Mouse (Mus musculus): ENCODE data around the gene Micall2.

Micall2 gene

GRCm38 (mm10) chr5:139682631-139682977 lies 53.5 kb downstream of the Micall2 start:
- DNase-seq (ENCODE audit: low read depth in 2 of 2, low spot score in 2 of 2), result no peak

- DNase-seq (ENCODE audit: low read depth in 2 of 2, low spot score in 2 of 2), result no peak
These were observed 54.1 kb downstream of the Micall2 start for GRCm38 (mm10) chr5:139681832-139682630.

GRCm38 (mm10) chr5:139675707-139675967 lies 60.5 kb downstream of the Micall2 start:
- DNase-seq (ENCODE audit: low read depth in 2 of 2, low spot score in 2 of 2), result no peak

GRCm38 (mm10) chr5:139674940-139675706 lies 61.0 kb downstream of the Micall2 start:
- no peak for DNase-seq (ENCODE audit: low read depth in 2 of 2, low spot score in 2 of 2)

GRCm38 (mm10) chr5:139669380-139669779 lies 66.8 kb downstream of the Micall2 start:
- no peak for DNase-seq (ENCODE audit: low read depth in 2 of 2, low spot score in 2 of 2)

- no peak for DNase-seq (ENCODE audit: low read depth in 2 of 2, low spot score in 2 of 2)
These were observed 67.6 kb downstream of the Micall2 start for GRCm38 (mm10) chr5:139668494-139668893.

DNA sequence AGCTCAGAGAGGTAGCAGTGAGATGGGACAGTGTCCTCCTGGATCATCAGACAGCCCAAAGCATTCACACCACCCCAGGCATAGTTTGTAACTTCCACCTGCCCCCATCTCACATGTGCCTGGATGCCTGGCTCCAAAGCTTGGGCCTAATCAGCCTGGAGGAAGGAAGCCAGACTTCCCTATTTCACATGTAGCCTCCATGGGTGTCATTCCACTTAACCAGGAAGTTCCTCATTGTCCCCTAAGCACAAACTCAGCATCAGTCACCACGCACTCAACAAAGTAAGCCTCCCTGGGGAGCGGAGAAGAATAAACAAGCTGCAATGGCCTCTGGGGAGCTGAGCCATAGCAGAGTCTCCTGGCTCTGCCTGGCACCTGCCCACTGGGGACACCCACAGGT lies 69.6 kb downstream of the Micall2 start:
- DNase-seq (ENCODE audit: low read depth in 2 of 2, low spot score in 2 of 2), result no peak

DNA sequence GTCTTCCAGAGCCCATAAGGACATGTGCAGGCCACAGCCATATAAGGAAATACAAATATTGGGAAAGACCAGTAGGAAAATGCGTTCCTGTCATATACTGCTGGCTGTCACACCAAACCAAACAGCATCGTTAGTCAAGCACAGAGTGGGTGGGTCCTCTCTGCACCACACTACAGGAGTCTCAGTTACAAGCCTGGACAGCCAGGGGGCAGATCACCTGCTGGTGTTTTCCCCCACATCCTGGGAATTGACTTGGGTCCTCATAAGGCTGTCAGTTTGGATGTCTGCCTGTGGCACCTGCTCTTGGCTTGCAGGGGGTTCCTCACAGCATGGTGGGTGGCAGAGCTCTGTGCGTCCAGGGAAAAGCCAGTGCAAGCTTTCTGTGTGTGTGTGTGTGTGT lies 70.8 kb downstream of the Micall2 start:
- DNase-seq (ENCODE audit: low read depth in 2 of 2, low spot score in 2 of 2), result no peak

- no peak for DNase-seq (ENCODE audit: low read depth in 2 of 2, low spot score in 2 of 2)
These were observed 74.4 kb downstream of the Micall2 start for GRCm38 (mm10) chr5:139661713-139662112.

GRCm38 (mm10) chr5:139659307-139659706 lies 76.8 kb downstream of the Micall2 start:
- no peak for DNase-seq (ENCODE audit: low read depth in 2 of 2, low spot score in 2 of 2)

GRCm38 (mm10) chr5:139658865-139659264 lies 77.3 kb downstream of the Micall2 start:
- no peak for DNase-seq (ENCODE audit: low read depth in 2 of 2, low spot score in 2 of 2)

DNA sequence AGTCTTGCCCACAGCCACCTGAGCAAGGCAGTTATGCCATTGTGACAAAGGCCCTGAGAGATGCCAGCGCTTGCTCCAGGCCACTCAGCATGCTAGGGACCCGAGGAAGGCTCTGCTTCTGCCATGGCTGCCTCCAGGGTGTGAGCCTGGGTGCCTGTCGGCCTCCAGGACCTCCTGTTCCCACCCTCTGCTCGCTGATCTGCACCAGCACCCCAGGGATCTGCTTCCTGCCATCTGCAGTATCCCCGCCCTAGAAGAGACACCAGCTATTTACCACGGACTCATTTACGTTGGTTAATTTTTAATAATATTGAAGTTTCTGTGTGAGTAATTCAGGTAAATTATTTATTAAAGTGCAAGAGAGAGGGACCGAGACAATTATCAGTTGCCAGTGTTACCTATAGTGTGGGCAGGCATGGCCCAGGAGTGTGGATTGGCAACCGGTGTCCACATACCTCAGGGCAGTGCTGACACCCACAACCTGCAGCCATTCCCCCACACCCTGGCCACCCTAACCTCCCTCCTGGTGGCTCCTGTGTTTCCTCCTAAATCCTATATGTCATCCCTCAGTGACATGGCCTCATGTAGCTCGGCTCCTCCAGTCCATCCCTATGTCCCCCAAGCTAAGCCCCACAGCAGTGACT lies 78.1 kb downstream of the Micall2 start:
- DNase-seq (ENCODE audit: low read depth in 2 of 2, low spot score in 2 of 2), result no peak

All from CD8-positive naive resting alpha-beta T cell, adult 2 months (primary cell).